Mouse (Mus musculus) hindbrain, embryonic 11.5 days (tissue): Measurements from ENCODE around the gene H2-DMb1. TPM values are rescaled to one million over a fixed set of nuclear protein-coding genes. Genes with fewer than 3 reads are reported as not detected.
"Not testable (repeated sequence)": the region's sequence is repeated elsewhere in the genome, so short reads cannot be mapped to it uniquely, and the experiment has no call there.

Experiments used
- ATAC-seq: fragments of 200-750 bp; cut with Nextera tagmentation; 2 replicates; pipeline ENCODE4 v1.8.0; 2017; ENCODE audit warnings: mild to moderate bottlenecking, moderate TSS enrichment, moderate library complexity; ENCODE audit not compliant: low FRiP score
- DNase-seq: peaks from one replicate; pipeline ENCODE4 v3.0.0-alpha.2; 2015; ENCODE audit warnings: low spot score
- H3K27ac ChIP-seq: fragments of 300-500 bp; sonication (generic); 2 replicates; pipeline ENCODE4 v1.5.1; 2014; ENCODE audit warnings: mild to moderate bottlenecking, low read depth, low read length
- H3K27me3 ChIP-seq: fragments of 300-500 bp; sonication (generic); 2 replicates; pipeline ENCODE4 v1.6.1; 2014; ENCODE audit warnings: mild to moderate bottlenecking, low read length, moderate library complexity, mixed read lengths; ENCODE audit not compliant: control insufficient read depth, insufficient read depth
- H3K36me3 ChIP-seq: fragments of 300-500 bp; sonication (generic); 2 replicates; pipeline ENCODE4 v1.6.1; 2014; ENCODE audit warnings: mild to moderate bottlenecking, low read length, moderate library complexity, mixed read lengths; ENCODE audit not compliant: control insufficient read depth, insufficient read depth
- H3K4me1 ChIP-seq: fragments of 300-500 bp; sonication (generic); replicated peaks from 2 replicates; pipeline ENCODE4 v1.6.1; 2014; ENCODE audit warnings: low read length, mixed read lengths; ENCODE audit not compliant: control insufficient read depth, insufficient read depth
- H3K4me2 ChIP-seq: fragments of 300-500 bp; sonication (generic); replicated peaks from 2 replicates; pipeline ENCODE4 v1.6.1; 2014; ENCODE audit warnings: mild to moderate bottlenecking, low read depth, low read length
- H3K4me3 ChIP-seq: fragments of 300-500 bp; sonication (generic); 2 replicates; pipeline ENCODE4 v1.5.1; 2014; ENCODE audit warnings: low read depth, low read length
- H3K9ac ChIP-seq: fragments of 300-500 bp; sonication (generic); 2 replicates; pipeline ENCODE4 v1.6.1; 2014; ENCODE audit warnings: low read depth, low read length
- H3K9me3 ChIP-seq: fragments of 300-500 bp; sonication (generic); 2 replicates; pipeline ENCODE4 v1.6.1; 2016; ENCODE audit warnings: low read length; ENCODE audit not compliant: control insufficient read depth
- WGBS: fragments of 180-500 bp; shearing (Covaris S2); extraction: QIAGEN DNeasy Blood & Tissue Kit; methylation state at CpG from one replicate; pipeline ENCODE4 v1.1.7; 2014; 5-methylcytosine and 5-hydroxymethylcytosine counted together
- polyA plus RNA-seq: library from polyadenylated mRNA; unstranded; fragments of >200 nt; fragmentation: Nextera tagmentation; extraction: Ambion mirVana; gene quantifications from 2 replicates; pipeline ENCODE4 v1.2.1, GENCODE M21; 2014

H2-DMb1 gene
- polyA plus RNA-seq, 1 experiment from 2014 or later, result 0.94 TPM

DNA sequence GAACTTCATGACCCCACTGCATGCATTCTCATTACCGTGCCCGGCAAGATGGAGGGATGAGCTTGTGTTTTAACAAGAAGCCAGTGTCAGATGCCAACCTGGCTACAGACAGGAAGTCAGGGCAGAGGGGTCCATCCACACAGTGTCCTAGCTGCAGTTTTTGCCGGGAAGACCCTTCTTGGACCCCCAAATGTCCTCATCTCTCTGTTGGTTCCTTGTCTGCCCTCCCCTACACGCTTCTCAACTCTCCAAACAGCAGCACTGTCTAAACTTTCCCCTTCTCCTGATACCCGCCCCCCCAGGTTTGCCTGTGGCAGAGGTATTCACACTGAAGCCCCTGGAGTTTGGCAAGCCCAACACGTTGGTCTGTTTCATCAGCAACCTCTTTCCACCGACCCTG, 15.3 kb upstream of the H2-DMb1 start:
- ATAC-seq, result no peak
- no peak for DNase-seq
- Histone ChIP-seq H3K4me3 (no peak overlapping the region), H3K4me2 (no peak overlapping the region), H3K4me1 (0 out of 2 replicates have a peak, but pooled peaks cover 6% of the 10 kb centered on the region), H3K36me3 (no peaks in the 10 kb centered on the region), H3K27ac (no peak overlapping the region), H3K27me3 (peaks cover 29% of the 10 kb centered on the region), H3K9ac (no peak overlapping the region), H3K9me3 (no peaks in the 10 kb centered on the region)
- 63% methylated on average over 7 of the region's 7 CpGs for WGBS

DNA sequence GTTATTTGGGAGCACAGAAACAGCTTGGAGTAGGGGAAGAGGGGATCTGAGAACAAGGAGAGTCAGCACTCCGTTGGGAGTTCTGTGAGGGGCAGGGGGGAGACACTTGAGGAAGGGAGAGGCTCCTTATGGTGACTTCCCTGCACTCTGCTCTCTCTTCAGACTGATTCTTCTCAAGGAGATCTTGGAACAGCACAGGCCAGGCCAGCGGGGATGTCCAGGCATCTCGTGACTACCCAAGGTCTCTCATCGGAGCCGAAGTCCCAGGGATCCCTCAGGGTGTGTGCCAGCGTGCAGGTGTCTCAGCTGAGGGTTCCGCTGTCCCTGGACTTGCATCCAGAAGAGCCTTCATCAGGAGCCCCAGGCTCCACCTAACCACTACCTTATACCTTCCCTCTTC, 14.2 kb upstream of the H2-DMb1 start:
- Histone ChIP-seq H3K4me3 (no peak overlapping the region), H3K36me3 (no peaks in the 10 kb centered on the region), H3K4me1 (0 out of 2 replicates have a peak, but pooled peaks cover 6% of the 10 kb centered on the region), H3K27ac (no peak overlapping the region), H3K9me3 (no peaks in the 10 kb centered on the region), H3K4me2 (no peak overlapping the region), H3K27me3 (peaks cover 29% of the 10 kb centered on the region), H3K9ac (no peak overlapping the region)
- DNase-seq, result no peak
- ATAC-seq, result no peak
- WGBS, result 71% methylated on average over 7 of the region's 7 CpGs

DNA sequence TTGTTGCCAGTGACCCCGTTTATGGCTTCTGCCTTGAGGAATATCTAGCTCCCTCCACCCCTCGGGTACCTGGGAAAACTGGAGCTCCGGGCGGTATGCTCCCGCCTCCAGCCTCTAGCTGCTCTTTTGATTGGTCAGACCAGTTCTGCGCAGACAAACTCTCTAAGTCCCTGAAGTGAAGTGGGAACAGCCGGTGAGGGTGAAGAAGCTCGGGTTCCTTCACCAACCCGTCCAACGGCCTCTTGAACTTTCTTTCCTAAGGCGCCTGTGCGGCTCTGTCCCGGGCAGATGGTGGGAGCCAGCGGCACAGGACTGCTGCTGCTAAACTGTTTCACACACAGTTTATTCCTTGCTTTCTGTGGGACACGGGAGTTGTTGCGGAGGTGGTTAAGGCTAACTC, 13.5 kb upstream of the H2-DMb1 start:
- DNase-seq, result peak; percentile 56
- under 1% methylated on average over 16 of the region's 16 CpGs for WGBS
- H3K9me3 ChIP-seq, result no peaks in the 10 kb centered on the region
- H3K4me3 ChIP-seq, result peak overlapping the region; percentile 24
- H3K27me3 ChIP-seq, result peaks cover 29% of the 10 kb centered on the region
- peak overlapping the region; percentile 44 for H3K4me2 ChIP-seq
- H3K36me3 ChIP-seq, result no peaks in the 10 kb centered on the region
- ATAC-seq, result no peak
- no peak overlapping the region for H3K27ac ChIP-seq
- no peak overlapping the region for H3K9ac ChIP-seq
- H3K4me1 ChIP-seq, result 0 out of 2 replicates have a peak, but pooled peaks cover 6% of the 10 kb centered on the region

DNA sequence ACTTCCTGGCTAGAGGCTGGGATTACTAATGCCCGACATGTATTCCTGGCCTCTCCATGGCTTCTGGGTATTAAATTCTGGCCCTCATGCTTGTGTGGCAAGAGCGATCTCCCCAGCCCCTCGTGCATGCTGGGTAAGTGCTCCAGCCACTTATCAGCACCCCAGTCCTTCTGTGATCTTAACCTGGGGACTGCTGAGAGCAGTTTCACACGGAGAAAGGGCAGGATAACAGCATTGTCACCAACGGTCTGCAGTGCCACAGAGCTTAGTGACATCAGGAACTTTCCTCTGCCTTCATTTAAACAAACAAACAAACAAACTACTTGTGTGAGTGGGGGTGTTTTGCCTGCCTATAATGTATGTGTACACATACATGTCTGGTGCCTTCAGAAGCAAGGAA, 12.6 kb upstream of the H2-DMb1 start:
- no peak overlapping the region for H3K9ac ChIP-seq
- DNase-seq, result no peak
- no peaks in the 10 kb centered on the region for H3K9me3 ChIP-seq
- no peak for ATAC-seq
- 0 out of 2 replicates have a peak, but pooled peaks cover 6% of the 10 kb centered on the region for H3K4me1 ChIP-seq
- no peak overlapping the region for H3K4me3 ChIP-seq
- no peak overlapping the region for H3K27ac ChIP-seq
- H3K4me2 ChIP-seq, result no peak overlapping the region
- H3K27me3 ChIP-seq, result peaks cover 29% of the 10 kb centered on the region
- H3K36me3 ChIP-seq, result no peaks in the 10 kb centered on the region
- WGBS, result 18% methylated on average over 5 of the region's 5 CpGs

DNA sequence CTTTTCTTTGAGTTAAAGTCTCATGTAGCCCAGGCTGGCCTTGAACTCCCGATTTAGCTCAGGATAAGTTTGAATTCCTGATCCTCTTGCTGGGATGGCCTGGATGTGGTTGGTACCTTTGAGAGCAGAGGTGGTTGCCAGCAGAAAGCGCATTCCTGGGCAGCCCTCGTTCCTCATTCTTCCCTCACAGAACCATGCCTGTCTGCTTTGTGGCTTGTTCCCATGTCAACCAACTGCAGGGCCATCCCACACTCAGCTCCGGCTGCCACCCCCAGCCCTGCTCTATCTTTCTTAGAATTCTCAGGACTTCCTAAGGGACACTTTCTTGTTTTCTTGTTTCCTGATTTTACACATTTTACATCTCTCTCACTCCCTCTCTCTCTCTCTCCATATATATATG, 11.4 kb upstream of the H2-DMb1 start:
- no peaks in the 10 kb centered on the region for H3K36me3 ChIP-seq
- H3K9ac ChIP-seq, result no peak overlapping the region
- DNase-seq (no peak), ATAC-seq (no peak)
- no peak overlapping the region for H3K4me2 ChIP-seq
- H3K4me3 ChIP-seq, result no peak overlapping the region
- 65% methylated on average over 4 of the region's 4 CpGs for WGBS
- H3K9me3 ChIP-seq, result no peaks in the 10 kb centered on the region
- H3K4me1 ChIP-seq, result 0 out of 2 replicates have a peak, but pooled peaks cover 4% of the 10 kb centered on the region
- H3K27me3 ChIP-seq, result peaks cover 25% of the 10 kb centered on the region
- H3K27ac ChIP-seq, result no peak overlapping the region

DNA sequence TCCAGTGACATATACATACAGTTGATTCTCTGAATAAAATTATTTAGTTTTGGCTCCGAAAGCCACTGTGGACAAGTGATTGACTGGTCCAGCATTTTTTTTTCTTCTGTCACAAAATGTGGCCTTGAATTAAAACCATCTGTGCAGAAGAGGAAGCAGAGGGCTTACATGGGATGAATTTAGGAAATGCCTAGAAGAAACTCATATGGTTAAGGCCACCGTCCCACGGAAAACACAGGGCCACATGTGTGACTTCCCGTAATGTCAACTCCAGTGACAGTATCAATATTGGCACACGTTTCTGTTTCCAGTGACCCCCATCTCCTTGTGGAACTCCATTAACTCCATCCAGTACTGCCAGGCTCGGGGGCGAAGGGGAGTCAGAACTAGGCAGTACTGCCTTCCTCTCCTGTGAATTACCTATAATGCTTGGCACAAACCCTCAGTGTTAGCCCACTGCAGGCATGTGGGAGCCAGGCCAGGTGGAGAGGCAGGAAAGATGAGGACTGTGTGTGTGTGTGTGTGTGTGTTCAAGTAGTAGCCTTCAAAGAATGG, 10.3 kb upstream of the H2-DMb1 start:
- H3K4me3 ChIP-seq, result no peak overlapping the region
- no peak for ATAC-seq

DNA sequence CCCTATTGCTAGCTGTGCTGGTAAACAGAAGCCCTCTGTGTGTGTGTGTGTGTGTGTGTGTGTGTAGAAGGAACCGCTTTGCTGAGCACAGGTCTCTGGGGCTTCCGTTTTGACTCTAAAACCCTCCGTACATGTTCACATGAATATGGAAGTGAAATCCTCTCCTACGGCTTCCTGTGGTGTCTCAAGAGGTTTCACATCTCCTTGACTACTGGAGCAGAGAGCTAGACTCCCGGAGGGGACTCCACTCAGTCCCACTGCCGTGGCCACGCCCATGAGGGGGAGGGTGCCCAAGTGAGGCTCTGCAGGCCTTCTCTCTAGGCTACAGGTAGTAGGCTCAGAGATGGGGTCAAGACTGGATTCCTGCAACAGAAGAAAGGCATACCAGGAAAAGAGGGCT, 9.8 kb upstream of the H2-DMb1 start, which contains the start of gene H2-DMb2:
TSS of gene H2-DMb2 (plus strand) at position 275 of the 400 bp plus-strand sequence.
- DNase-seq, result no peak
- Histone ChIP-seq H3K9ac (no peak within 1 kb of the TSS), H3K4me1 (0 out of 2 replicates have a peak, but pooled peaks cover 4% of the 10 kb centered on the region), H3K27ac (no peak within 1 kb of the TSS), H3K36me3 (no peaks in the 10 kb centered on the region), H3K9me3 (no peaks in the 10 kb centered on the region), H3K27me3 (peaks cover 19% of the 10 kb centered on the region), H3K4me3 (no peak within 1 kb of the TSS), H3K4me2 (no peak within 1 kb of the TSS)
- ATAC-seq, result no peak
- 36% methylated on average over 7 of the region's 7 CpGs for WGBS

More for the DNA sequence above, 10.3 kb upstream of the H2-DMb1 start:
- Histone ChIP-seq H3K27me3 (peaks cover 21% of the 10 kb centered on the region), H3K4me2 (no peak overlapping the region), H3K9me3 (no peaks in the 10 kb centered on the region), H3K36me3 (no peaks in the 10 kb centered on the region), H3K27ac (no peak overlapping the region), H3K4me1 (0 out of 2 replicates have a peak, but pooled peaks cover 4% of the 10 kb centered on the region), H3K9ac (no peak overlapping the region)
- DNase-seq, result no peak
- 78% methylated on average over 7 of the region's 7 CpGs for WGBS

DNA sequence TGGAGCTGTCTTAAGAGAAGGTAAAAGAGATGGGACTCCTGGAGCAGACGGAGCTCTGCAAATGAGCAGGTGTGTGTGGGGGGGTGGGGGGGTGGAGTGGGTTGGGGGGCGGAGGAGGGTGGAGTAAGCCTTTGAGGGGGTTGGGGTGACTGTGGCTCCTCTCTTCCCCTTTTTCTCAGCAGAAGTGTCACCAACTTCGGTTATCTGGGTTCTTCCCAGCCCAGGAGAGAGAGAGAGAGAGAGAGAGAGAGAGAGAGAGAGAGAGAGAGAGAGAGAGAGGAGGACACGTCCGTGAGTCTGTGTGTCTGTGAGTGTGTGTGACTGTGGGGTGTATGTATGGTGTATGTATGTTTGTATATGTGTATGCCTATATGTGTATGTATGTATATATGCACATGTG, 9.4 kb upstream of the H2-DMb1 start:
- H3K27ac ChIP-seq, result no peak overlapping the region
- H3K4me1 ChIP-seq, result 0 out of 2 replicates have a peak, but pooled peaks cover 4% of the 10 kb centered on the region
- no peaks in the 10 kb centered on the region for H3K36me3 ChIP-seq
- H3K9me3 ChIP-seq, result no peaks in the 10 kb centered on the region
- H3K27me3 ChIP-seq, result peaks cover 16% of the 10 kb centered on the region
- H3K4me3 ChIP-seq, result no peak overlapping the region
- 69% methylated on average over 5 of the region's 5 CpGs for WGBS
- ATAC-seq (no peak), DNase-seq (no peak)
- H3K9ac ChIP-seq, result no peak overlapping the region
- H3K4me2 ChIP-seq, result no peak overlapping the region

DNA sequence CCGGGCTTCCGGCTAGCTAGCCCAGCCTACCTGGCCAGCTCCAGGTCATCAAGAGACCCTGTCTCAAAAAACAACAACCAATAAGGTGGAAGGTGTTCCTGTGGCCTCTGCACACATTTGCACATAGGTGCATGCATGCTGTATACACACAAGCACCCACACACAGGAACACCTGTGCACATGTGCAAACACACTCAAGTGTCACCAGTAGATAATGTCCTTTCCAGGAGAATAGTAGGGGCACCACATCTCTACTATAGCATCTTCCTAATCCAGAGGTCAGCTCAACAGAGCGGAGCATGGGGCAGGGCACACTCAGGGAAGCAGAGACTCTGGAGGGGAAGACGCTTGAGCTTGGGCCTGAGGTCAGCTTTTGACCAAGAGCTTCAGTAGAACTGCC, 8.7 kb upstream of the H2-DMb1 start:
- H3K27ac ChIP-seq, DNase-seq, H3K36me3 ChIP-seq, ATAC-seq, H3K4me1 ChIP-seq, H3K4me3 ChIP-seq, H3K9ac ChIP-seq, H3K9me3 ChIP-seq, H3K4me2 ChIP-seq: not testable (repeated sequence)
- WGBS, result 84% methylated on average over 4 of the region's 4 CpGs
- H3K27me3 ChIP-seq, result peaks cover 12% of the 10 kb centered on the region
